Mouse (Mus musculus) hindlimb bud, embryonic 11.5 days (tissue): ENCODE results near the gene Usp8.

Source experiments
- DNase-seq: peaks from one replicate; pipeline ENCODE4 v3.0.0-alpha.2; 2012; ENCODE audit warnings: low read depth, low spot score; ENCODE audit errors: extremely low spot score

The Usp8 gene

GRCm38 (mm10) chr2:126706759-126707437, at the start of gene Usp8:
Gene Usp8 (plus strand): TSS chr2:126707328.
- peak; percentile 85 for DNase-seq

GRCm38 (mm10) chr2:126663481-126663880, 43.6 kb upstream of the Usp8 start:
- DNase-seq: no peak

GRCm38 (mm10) chr2:126665984-126666383, 41.1 kb upstream of the Usp8 start:
- no peak for DNase-seq

- DNase-seq: no peak
These were observed 38.4 kb upstream of the Usp8 start for GRCm38 (mm10) chr2:126668621-126669252.

GRCm38 (mm10) chr2:126673317-126674242, 33.5 kb upstream of the Usp8 start:
- no peak for DNase-seq

GRCm38 (mm10) chr2:126674441-126675168, 32.5 kb upstream of the Usp8 start:
- no peak for DNase-seq

GRCm38 (mm10) chr2:126675169-126676121, 31.7 kb upstream of the Usp8 start:
- DNase-seq: no peak

- no peak for DNase-seq
These were observed 31.0 kb upstream of the Usp8 start, which contains the start of gene Gabpb1 for GRCm38 (mm10) chr2:126676122-126676515. Gene Gabpb1 (minus strand): TSS chr2:126676337.

GRCm38 (mm10) chr2:126677366-126677765, 29.8 kb upstream of the Usp8 start:
- DNase-seq: no peak

- DNase-seq: no peak
These were observed 24.8 kb upstream of the Usp8 start for GRCm38 (mm10) chr2:126682333-126682732.

GRCm38 (mm10) chr2:126682937-126683336, 24.2 kb upstream of the Usp8 start:
- no peak for DNase-seq

- no peak for DNase-seq
These were observed 15.8 kb upstream of the Usp8 start for GRCm38 (mm10) chr2:126691290-126691689.

- DNase-seq: no peak
These were observed 11.8 kb upstream of the Usp8 start for GRCm38 (mm10) chr2:126695285-126695684.

- DNase-seq: no peak
These were observed 281 bp downstream of the Usp8 start for GRCm38 (mm10) chr2:126707438-126707779.

- DNase-seq: no peak
These were observed 1.2 kb downstream of the Usp8 start for GRCm38 (mm10) chr2:126708361-126708760.

- DNase-seq: no peak
These were observed 5.4 kb downstream of the Usp8 start for GRCm38 (mm10) chr2:126712526-126712925.

- no peak for DNase-seq
These were observed 5.8 kb downstream of the Usp8 start for GRCm38 (mm10) chr2:126712950-126713349.

GRCm38 (mm10) chr2:126729207-126729606, 22.1 kb downstream of the Usp8 start:
- DNase-seq: no peak

GRCm38 (mm10) chr2:126730502-126730901, 23.4 kb downstream of the Usp8 start:
- no peak for DNase-seq
